Mouse (Mus musculus) testis, adult 2 months (tissue): ENCODE results near the gene Cntn2.

Experiments used
- CTCF ChIP-seq: fragments of 200-500 bp; IDR thresholded peaks from 2 replicates; pipeline ENCODE4 v1.5.1; 2012; ENCODE audit warnings: low read depth, mild to moderate bottlenecking, inconsistent platforms, low read length, moderate library complexity; ENCODE audit not compliant: control insufficient read depth, insufficient read depth, insufficient replicate concordance
- POLR2A ChIP-seq: fragments of 200-500 bp; IDR thresholded peaks from 2 replicates; pipeline ENCODE4 v1.6.1; 2012; ENCODE audit warnings: low read depth, mild to moderate bottlenecking, inconsistent platforms, low read length, moderate library complexity; ENCODE audit not compliant: control insufficient read depth

- TF ChIP-seq CTCF (no peak), POLR2A (no peak)
Observed at GRCm38 (mm10) chr1:132481619-132482018, 61.4 kb downstream of the Cntn2 start.
